Mouse (Mus musculus): ENCODE results near the gene Mfsd5.

DNA sequence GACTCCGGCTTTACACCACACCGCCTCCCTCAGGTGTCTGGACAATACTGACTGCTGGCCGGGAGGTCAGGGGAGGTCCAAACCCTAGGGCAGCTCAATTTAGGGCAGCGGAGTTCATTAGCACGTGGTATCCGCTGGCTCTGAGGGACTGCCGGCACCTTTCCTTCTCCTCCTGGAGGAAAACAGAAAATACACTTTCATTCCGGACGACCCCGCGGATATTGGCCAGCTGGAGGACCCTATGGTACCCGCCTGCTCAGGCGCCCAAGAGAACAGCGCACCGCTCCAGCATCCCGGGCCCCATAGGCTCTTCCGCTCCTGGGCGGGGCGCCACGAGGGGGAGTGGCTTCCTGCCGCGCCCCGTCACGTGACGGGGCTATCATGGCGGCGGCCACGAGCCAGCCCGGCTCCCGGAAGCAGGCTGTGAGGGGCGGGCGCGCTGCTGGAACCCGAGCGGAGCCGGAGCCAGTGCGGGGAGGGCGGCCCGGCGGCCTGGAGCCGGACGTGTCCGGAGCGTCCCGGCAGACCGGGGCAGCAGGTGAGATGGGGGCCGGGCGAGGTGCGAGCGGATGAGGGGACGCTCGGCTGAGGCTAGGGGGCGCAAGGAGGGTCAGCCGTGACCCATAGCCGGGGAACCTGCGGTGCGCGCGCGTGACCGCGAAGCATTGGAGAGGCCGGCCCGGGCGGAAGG, at the start of gene Mfsd5:
- TF ChIP-seq CTCF (IDR thresholded peaks at IDR 0.05; ENCODE audit: borderline replicate concordance, extremely low read depth, insufficient read depth, insufficient read length) (0 out of 2 replicates have a peak, but pooled peaks have one; percentile 5), POLR2A (IDR thresholded peaks at IDR 0.05; ENCODE audit: borderline replicate concordance, extremely low read depth, insufficient read depth, insufficient read length, poor library complexity, severe bottlenecking) (peak; percentile 90)
